11 mouse cellular contexts compared by ENCODE assay signal in the genomic region with DNA sequence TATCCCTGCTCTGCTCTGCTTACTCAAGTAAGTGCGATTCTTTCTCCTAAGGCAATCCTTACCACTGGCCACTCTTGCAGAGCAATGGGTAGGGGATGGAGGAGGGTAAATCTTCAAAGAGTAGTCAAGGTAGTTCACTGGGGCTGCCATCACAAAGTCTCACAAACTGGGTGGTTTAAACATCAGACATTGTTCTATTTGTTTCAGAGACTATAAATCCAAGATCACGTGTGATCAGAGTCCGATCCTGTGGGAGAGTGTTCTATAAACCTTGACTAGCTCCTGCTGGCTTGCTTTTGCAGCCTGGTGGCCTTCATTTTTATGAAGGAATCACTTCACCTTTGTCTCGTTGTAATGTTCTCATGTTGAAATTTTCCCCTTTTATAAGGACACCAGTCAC. TPM values are rescaled to one million over a fixed set of nuclear protein-coding genes. Genes with fewer than 3 reads are reported as not detected.
DNase-seq lines count a peak whose midpoint lies in the region; ATAC-seq and TF ChIP-seq lines count a peak whose summit lies in the region.
"Had no signal": no experiment of that assay in that cellular context is flagged by ENCODE, and none has a peak within 500 bp of the region (broad histone marks: within the 10 kb centered on the region; RNA-seq: fewer than 3 reads in every experiment).

No protein-coding gene starts in this region.

- TF ChIP-seq CTCF in gastrocnemius, adult 2 months (IDR thresholded peaks at IDR 0.05): no peak

- no peaks in the 10 kb centered on the region for H3K27me3 ChIP-seq in kidney, embryonic 14.5 days (ENCODE audit: control insufficient read depth, insufficient read depth, low read length)
- H3K27me3 ChIP-seq in lung, embryonic 15.5 days: no peaks in the 10 kb centered on the region
- H3K27me3 ChIP-seq in liver, embryonic 13.5 days: 0 out of 2 replicates have a peak, but pooled peaks cover 7% of the 10 kb centered on the region

- H3K9me3 ChIP-seq in kidney, embryonic 14.5 days (ENCODE audit: control insufficient read depth, low read length): no peaks in the 10 kb centered on the region
- no peaks in the 10 kb centered on the region for H3K9me3 ChIP-seq in lung, embryonic 15.5 days
- H3K9me3 ChIP-seq in liver, embryonic 13.5 days (replicated peaks): no peaks in the 10 kb centered on the region
- H3K9me3 ChIP-seq: forebrain, embryonic 10.5 days; hindbrain, embryonic 10.5 days had no signal

- no peak for ATAC-seq in kidney, embryonic 14.5 days (ENCODE audit: low FRiP score, low TSS enrichment)
- ATAC-seq in lung, embryonic 15.5 days (ENCODE audit: borderline replicate concordance, extremely low read depth, low FRiP score, low TSS enrichment): no peak
- ATAC-seq in liver, embryonic 13.5 days (ENCODE audit: low read depth): no peak

- H3K27ac ChIP-seq in kidney, embryonic 14.5 days (ENCODE audit: low read depth, low read length): no peak overlapping the region
- H3K27ac ChIP-seq in lung, embryonic 15.5 days: peak overlapping the region; percentile 89
- no peak overlapping the region for H3K27ac ChIP-seq in liver, embryonic 13.5 days
- H3K27ac ChIP-seq in gastrocnemius, adult 2 months: no peak overlapping the region
- H3K27ac ChIP-seq: forebrain, embryonic 10.5 days; hindbrain, embryonic 10.5 days had no signal

- H3K36me3 ChIP-seq in kidney, embryonic 14.5 days (ENCODE audit: control insufficient read depth, insufficient read depth, low read length): no peaks in the 10 kb centered on the region
- no peaks in the 10 kb centered on the region for H3K36me3 ChIP-seq in lung, embryonic 15.5 days
- no peaks in the 10 kb centered on the region for H3K36me3 ChIP-seq in liver, embryonic 13.5 days
- H3K36me3 ChIP-seq: forebrain, embryonic 10.5 days; hindbrain, embryonic 10.5 days had no signal

- no peak overlapping the region for H3K9ac ChIP-seq in kidney, embryonic 14.5 days (ENCODE audit: low read depth, low read length)
- H3K9ac ChIP-seq in lung, embryonic 15.5 days: no peak overlapping the region
- no peak overlapping the region for H3K9ac ChIP-seq in liver, embryonic 13.5 days

- no peak overlapping the region for H3K4me2 ChIP-seq in kidney, embryonic 14.5 days (replicated peaks; ENCODE audit: low read depth, low read length)
- peak overlapping the region; percentile 52 for H3K4me2 ChIP-seq in lung, embryonic 15.5 days
- peak overlapping the region; percentile 37; the same call in 1 of the 2 replicates for H3K4me2 ChIP-seq in liver, embryonic 13.5 days

- 64% methylated on average over 4 of the region's 4 CpGs for WGBS in kidney, embryonic 14.5 days
- 63% methylated on average over 4 of the region's 4 CpGs for WGBS in lung, embryonic 15.5 days
- WGBS in liver, embryonic 13.5 days (ENCODE audit: insufficient replicate concordance): 54% methylated on average over 4 of the region's 4 CpGs

- H3K4me1 ChIP-seq in kidney, embryonic 14.5 days (ENCODE audit: control insufficient read depth, insufficient read depth, low read length): peaks cover 4% of the 10 kb centered on the region; the same call in 1 of the 2 replicates
- H3K4me1 ChIP-seq in lung, embryonic 15.5 days: peaks cover 25% of the 10 kb centered on the region
- H3K4me1 ChIP-seq in liver, embryonic 13.5 days (replicated peaks): no peaks in the 10 kb centered on the region

- DNase-seq in kidney, adult 18-20 months: peak; percentile 20
- DNase-seq in lung, adult 18-20 months: no peak
- DNase-seq in liver, embryonic 13.5 days: no peak
- no peak for DNase-seq in urinary bladder, postnatal 4 days (ENCODE audit: low spot score in 2 of 2)
- DNase-seq in gastrocnemius, adult 2 months: no peak
- DNase-seq: retina, postnatal 1 day had no signal

- H3K4me3 ChIP-seq in kidney, embryonic 14.5 days (ENCODE audit: low read length): no peak overlapping the region
- H3K4me3 ChIP-seq in lung, embryonic 15.5 days: no peak overlapping the region
- H3K4me3 ChIP-seq in liver, embryonic 13.5 days (replicated peaks): no peak overlapping the region
- H3K4me3 ChIP-seq in gastrocnemius, adult 2 months: no peak overlapping the region
- H3K4me3 ChIP-seq: forebrain, embryonic 10.5 days had no signal

- intact Hi-C loops in gastrocnemius, adult 2 months (cut with DNase I): no loop called here

RNA-seq across cellular contexts. Expression of gene D630039A03Rik, which starts 0.6 kb away (rescaled TPM):
- polyA plus RNA-seq in kidney, embryonic 14.5 days (2014; fragmentation: Nextera tagmentation; extraction: Ambion mirVana): 0.70 and 1.0 TPM in 2 replicates
- polyA plus RNA-seq in lung, embryonic 15.5 days (2015; fragmentation: Nextera tagmentation; extraction: Ambion mirVana): 2.7 and 3.0 TPM in 2 replicates
- polyA plus RNA-seq in liver, embryonic 13.5 days (2015; fragmentation: Nextera tagmentation; extraction: Ambion mirVana): 0.28 and 0.33 TPM in 2 replicates
- total RNA-seq in gastrocnemius, adult 2 months (2021): under 1 TPM in 1 of 2 experiments, not detected in 1; 0.28 TPM
- total RNA-seq: gastrocnemius, postnatal 4 days had no signal
- polyA plus RNA-seq: forebrain, embryonic 10.5 days had no signal

RNA-seq across cellular contexts. Expression of gene Txn1, which starts 39.5 kb away (rescaled TPM):
- 493 and 617 TPM in 2 replicates for polyA plus RNA-seq in kidney, embryonic 14.5 days (2014; fragmentation: Nextera tagmentation; extraction: Ambion mirVana)
- polyA plus RNA-seq in lung, embryonic 15.5 days (2015; fragmentation: Nextera tagmentation; extraction: Ambion mirVana): 445 and 492 TPM in 2 replicates
- polyA plus RNA-seq in liver, embryonic 13.5 days (2015; fragmentation: Nextera tagmentation; extraction: Ambion mirVana): 275 and 284 TPM in 2 replicates
- 10 to 100 TPM; 74.7 to 77.6 TPM for total RNA-seq in gastrocnemius, adult 2 months (2021)
